In genomic region chr5:100671398-100671797, GRCm38 (mm10) we compare ENCODE assay signal across 8 mouse cellular contexts. TPM values are rescaled to one million over a fixed set of nuclear protein-coding genes. Genes with fewer than 3 reads are reported as not detected.
DNase-seq lines count a peak whose midpoint lies in the region; ATAC-seq and TF ChIP-seq lines count a peak whose summit lies in the region.

No protein-coding gene starts in this region.

- H3K9ac ChIP-seq in midbrain, postnatal 0 days (replicated peaks; ENCODE audit: low read length, poor library complexity, severe bottlenecking) = no peak overlapping the region
- H3K9ac ChIP-seq in midbrain, embryonic 15.5 days = no peak overlapping the region

- H3K9me3 ChIP-seq in midbrain, postnatal 0 days (ENCODE audit: low read length) = no peaks in the 10 kb centered on the region
- H3K9me3 ChIP-seq in midbrain, embryonic 15.5 days = no peaks in the 10 kb centered on the region
- H3K9me3 ChIP-seq in limb, embryonic 10.5 days (replicated peaks) = no peaks in the 10 kb centered on the region

- H3K4me3 ChIP-seq in midbrain, postnatal 0 days (ENCODE audit: low read depth, low read length) = no peak overlapping the region
- no peak overlapping the region for H3K4me3 ChIP-seq in midbrain, embryonic 15.5 days
- H3K4me3 ChIP-seq in limb, embryonic 10.5 days = no peak overlapping the region
- no peak overlapping the region for H3K4me3 ChIP-seq in small intestine, adult 2 months (ENCODE audit: low read depth, low read length)

- H3K4me2 ChIP-seq in midbrain, postnatal 0 days (ENCODE audit: low read depth, low read length, poor library complexity, severe bottlenecking) = no peak overlapping the region
- no peak overlapping the region for H3K4me2 ChIP-seq in midbrain, embryonic 15.5 days

- peak; percentile 62 for TF ChIP-seq CTCF in midbrain, postnatal 0 days (IDR thresholded peaks at IDR 0.05)
- peak; percentile 71; the same call in 1 of the 2 replicates for TF ChIP-seq CTCF in small intestine, adult 2 months (IDR thresholded peaks at IDR 0.05; ENCODE audit: extremely low read depth, insufficient read length, insufficient replicate concordance, low read depth, low read length)

- no peak for TF ChIP-seq POLR2A in small intestine, adult 2 months (IDR thresholded peaks at IDR 0.05; ENCODE audit: low read depth, low read length)

- WGBS in midbrain, postnatal 0 days = 33% methylated on average over 5 of the region's 5 CpGs
- WGBS in midbrain, embryonic 15.5 days = 28% methylated on average over 5 of the region's 5 CpGs
- 36% methylated on average over 5 of the region's 5 CpGs for WGBS in limb, embryonic 10.5 days
- WGBS in small intestine, adult 2 months = 7% methylated on average over 5 of the region's 5 CpGs

- ATAC-seq in midbrain, postnatal 0 days (ENCODE audit: low FRiP score) = no peak
- ATAC-seq in midbrain, embryonic 15.5 days (replicated peaks) = no peak

- H3K27me3 ChIP-seq in midbrain, postnatal 0 days (ENCODE audit: insufficient read depth, low read length) = no peaks in the 10 kb centered on the region
- no peaks in the 10 kb centered on the region for H3K27me3 ChIP-seq in midbrain, embryonic 15.5 days (replicated peaks)
- no peaks in the 10 kb centered on the region for H3K27me3 ChIP-seq in limb, embryonic 10.5 days (ENCODE audit: low read depth, poor library complexity, severe bottlenecking)
- H3K27me3 ChIP-seq in small intestine, adult 2 months (ENCODE audit: control insufficient read depth, insufficient read depth, low read length) = no peaks in the 10 kb centered on the region

- peak; percentile 35 to 42 for DNase-seq in frontal cortex, postnatal 36 days (ENCODE audit: low spot score in 2 of 2)
- DNase-seq in frontal cortex, postnatal 10 days (ENCODE audit: low spot score in 2 of 2) = no peak
- DNase-seq in midbrain, postnatal 0 days (ENCODE audit: low spot score) = peak; percentile 32
- DNase-seq in adipocyte (ENCODE audit: low spot score) = peak; percentile 51
- peak; percentile 65 for DNase-seq in embryo, embryonic 10 days (ENCODE audit: low spot score)
- peak; percentile 49 for DNase-seq in limb, embryonic 10.5 days (ENCODE audit: low spot score)

- peaks cover 14% of the 10 kb centered on the region for H3K36me3 ChIP-seq in midbrain, postnatal 0 days (ENCODE audit: insufficient read depth, low read length)
- peaks cover 2% of the 10 kb centered on the region; the same call in 1 of the 2 replicates for H3K36me3 ChIP-seq in midbrain, embryonic 15.5 days (replicated peaks)
- H3K36me3 ChIP-seq in limb, embryonic 10.5 days = peaks cover 33% of the 10 kb centered on the region
- H3K36me3 ChIP-seq in small intestine, adult 2 months (ENCODE audit: control insufficient read depth, insufficient read depth, low read length) = peaks cover 6% of the 10 kb centered on the region

- no peaks in the 10 kb centered on the region for H3K4me1 ChIP-seq in midbrain, postnatal 0 days (ENCODE audit: insufficient read depth, low read length)
- peaks cover 17% of the 10 kb centered on the region for H3K4me1 ChIP-seq in midbrain, embryonic 15.5 days
- H3K4me1 ChIP-seq in limb, embryonic 10.5 days = peaks cover 19% of the 10 kb centered on the region
- H3K4me1 ChIP-seq in small intestine, adult 2 months (ENCODE audit: control insufficient read depth, insufficient read depth, insufficient read length, low read length) = peaks cover 14% of the 10 kb centered on the region

- H3K27ac ChIP-seq in midbrain, postnatal 0 days (ENCODE audit: low read depth, low read length) = no peak overlapping the region
- H3K27ac ChIP-seq in midbrain, embryonic 15.5 days = no peak overlapping the region
- H3K27ac ChIP-seq in limb, embryonic 10.5 days = no peak overlapping the region
- peak overlapping the region; percentile 91 for H3K27ac ChIP-seq in small intestine, adult 2 months (ENCODE audit: insufficient read depth, low read depth, low read length)

RNA-seq across cellular contexts. Expression of gene Coq2, which starts 3.5 kb away (rescaled TPM):
- total RNA-seq in midbrain, postnatal 0 days (2014; rRNA removed) = 96.0 and 143 TPM in 2 replicates
- 68.2 and 69.4 TPM in 2 replicates for polyA plus RNA-seq in midbrain, postnatal 0 days (2015; fragmentation: Nextera tagmentation; extraction: Ambion mirVana)
- 48.4 and 49.2 TPM in 2 replicates for polyA plus RNA-seq in midbrain, embryonic 15.5 days (2015; fragmentation: Nextera tagmentation; extraction: Ambion mirVana)
- polyA plus RNA-seq in limb, embryonic 10.5 days (2016; fragmentation: Nextera tagmentation; extraction: Ambion mirVana) = 60.5 and 69.0 TPM in 2 replicates
- polyA plus RNA-seq in small intestine, adult 2 months (2012; rRNA removed) = 71.5 and 86.2 TPM in 2 replicates

RNA-seq across cellular contexts. Expression of gene Hpse, which starts 48.1 kb away (rescaled TPM):
- 0.28 and 3.2 TPM in 2 replicates for total RNA-seq in midbrain, postnatal 0 days (2014; rRNA removed)
- 0.39 and 0.44 TPM in 2 replicates for polyA plus RNA-seq in midbrain, postnatal 0 days (2015; fragmentation: Nextera tagmentation; extraction: Ambion mirVana)
- polyA plus RNA-seq in midbrain, embryonic 15.5 days (2015; fragmentation: Nextera tagmentation; extraction: Ambion mirVana) = 0.09 and 0.20 TPM in 2 replicates
- polyA plus RNA-seq in limb, embryonic 10.5 days (2016; fragmentation: Nextera tagmentation; extraction: Ambion mirVana) = 0.64 and 2.3 TPM in 2 replicates
- polyA plus RNA-seq in small intestine, adult 2 months (2012; rRNA removed) = 5.4 and 8.2 TPM in 2 replicates

Comparison
In these comparisons a context has a peak if more than half of its experiments do, and no peak if none do; other contexts are left out.
1. DNase-seq: peak in frontal cortex, postnatal 36 days (2 of 2), midbrain, postnatal 0 days (single experiment), adipocyte (single experiment), embryo, embryonic 10 days (single experiment) and limb, embryonic 10.5 days (single experiment); none in frontal cortex, postnatal 10 days (0 of 2).